Mouse (Mus musculus) c-Kit-positive CD71-positive TER-119-positive erythroid progenitor cells, embryonic 14.5 days (primary cell): ENCODE results near the gene Traf3ip1.

Experiments used
- DNase-seq: peaks from one replicate; pipeline ENCODE4 v3.0.0-alpha.2; 2013; ENCODE audit warnings: low spot score

Traf3ip1 gene

GRCm38 (mm10) chr1:91494457-91495140 is at the start of gene Traf3ip1:
Gene Traf3ip1 (plus strand): TSS chr1:91494647.
- DNase-seq: peak; percentile 86

GRCm38 (mm10) chr1:91444841-91445830 is 49.3 kb upstream of the Traf3ip1 start:
- DNase-seq: no peak

- DNase-seq: no peak
These were observed 48.4 kb upstream of the Traf3ip1 start for GRCm38 (mm10) chr1:91446060-91446459.

- no peak for DNase-seq
These were observed 47.9 kb upstream of the Traf3ip1 start for GRCm38 (mm10) chr1:91446511-91446910.

- no peak for DNase-seq
These were observed 45.8 kb upstream of the Traf3ip1 start for GRCm38 (mm10) chr1:91448688-91449087.

- no peak for DNase-seq
These were observed 43.6 kb upstream of the Traf3ip1 start for GRCm38 (mm10) chr1:91450851-91451250.

- no peak for DNase-seq
These were observed 42.8 kb upstream of the Traf3ip1 start for GRCm38 (mm10) chr1:91451547-91452084.

GRCm38 (mm10) chr1:91453932-91454331 is 40.5 kb upstream of the Traf3ip1 start:
- peak; percentile 54 for DNase-seq

GRCm38 (mm10) chr1:91454366-91454765 is 40.1 kb upstream of the Traf3ip1 start:
- DNase-seq: no peak

GRCm38 (mm10) chr1:91454927-91455326 is 39.5 kb upstream of the Traf3ip1 start:
- DNase-seq: no peak

GRCm38 (mm10) chr1:91455661-91456161 is 38.7 kb upstream of the Traf3ip1 start:
- DNase-seq: no peak

- no peak for DNase-seq
These were observed 38.1 kb upstream of the Traf3ip1 start for GRCm38 (mm10) chr1:91456301-91456801.

GRCm38 (mm10) chr1:91457116-91457515 is 37.3 kb upstream of the Traf3ip1 start:
- DNase-seq: no peak

GRCm38 (mm10) chr1:91457698-91458097 is 36.7 kb upstream of the Traf3ip1 start:
- no peak for DNase-seq

- no peak for DNase-seq
These were observed 36.1 kb upstream of the Traf3ip1 start for GRCm38 (mm10) chr1:91458223-91458861.

- DNase-seq: peak; percentile 100
These were observed 35.2 kb upstream of the Traf3ip1 start, which contains the start of gene Per2 for GRCm38 (mm10) chr1:91459059-91459809. Gene Per2 (minus strand): TSS chr1:91459324.

GRCm38 (mm10) chr1:91460069-91460468 is 34.4 kb upstream of the Traf3ip1 start:
- no peak for DNase-seq

- DNase-seq: no peak
These were observed 33.9 kb upstream of the Traf3ip1 start for GRCm38 (mm10) chr1:91460564-91460963.

GRCm38 (mm10) chr1:91463336-91463995 is 31.0 kb upstream of the Traf3ip1 start:
- DNase-seq: no peak

GRCm38 (mm10) chr1:91464436-91464835 is 30.0 kb upstream of the Traf3ip1 start:
- no peak for DNase-seq
